ENCODE assay signal across 12 mouse cellular contexts in the genomic region with DNA sequence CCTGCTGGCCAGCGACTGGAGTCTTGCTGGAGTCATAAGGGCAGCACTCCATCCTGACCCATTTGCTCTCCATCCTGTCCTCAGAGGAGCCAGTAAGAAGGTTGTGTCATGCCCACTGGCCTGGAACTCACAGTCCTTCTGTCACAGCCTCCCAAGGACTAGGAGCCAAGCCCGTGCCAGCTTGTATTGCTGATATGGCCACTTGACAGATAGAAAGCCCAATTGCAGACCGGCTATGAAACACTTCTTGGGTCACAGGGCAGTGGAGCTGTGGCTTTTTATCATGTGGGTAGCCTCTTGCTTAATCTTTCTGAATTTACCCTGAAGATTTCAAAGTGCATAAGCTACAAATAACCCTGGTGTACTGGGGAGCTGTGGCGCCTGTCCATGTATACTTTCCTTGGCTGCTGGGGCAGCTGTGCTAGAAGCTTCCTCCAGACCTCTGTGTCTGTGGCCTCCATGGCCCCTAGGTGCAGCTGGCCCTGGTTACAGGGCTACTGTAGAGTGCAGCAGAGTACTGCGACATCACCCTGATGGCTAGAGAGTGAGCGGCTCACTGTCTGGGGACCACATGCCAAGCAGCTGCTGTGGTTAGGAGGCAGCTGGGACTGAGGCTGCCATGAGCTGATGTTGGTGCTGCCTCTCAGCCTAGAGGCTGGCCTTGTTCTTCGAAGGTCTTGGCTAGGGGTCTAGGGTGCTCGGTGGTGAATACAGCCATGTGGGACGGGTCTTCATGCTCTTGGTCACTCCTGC. TPM values are rescaled to one million over a fixed set of nuclear protein-coding genes. Genes with fewer than 3 reads are reported as not detected.
DNase-seq lines count a peak whose midpoint lies in the region; ATAC-seq and TF ChIP-seq lines count a peak whose summit lies in the region.
"Had no signal": no experiment of that assay in that cellular context is flagged by ENCODE, and none has a peak within 500 bp of the region (broad histone marks: within the 10 kb centered on the region; RNA-seq: fewer than 3 reads in every experiment).

No protein-coding gene starts in this region.

- no peaks in the 10 kb centered on the region for H3K9me3 ChIP-seq in heart, embryonic 13.5 days
- no peaks in the 10 kb centered on the region for H3K9me3 ChIP-seq in forebrain, embryonic 12.5 days
- no peaks in the 10 kb centered on the region for H3K9me3 ChIP-seq in kidney, embryonic 16.5 days (ENCODE audit: low read length)

- no peaks in the 10 kb centered on the region for H3K27me3 ChIP-seq in heart, adult 2 months (ENCODE audit: control insufficient read depth, insufficient read depth, low read length)
- H3K27me3 ChIP-seq in heart, embryonic 13.5 days (replicated peaks) = no peaks in the 10 kb centered on the region
- no peaks in the 10 kb centered on the region for H3K27me3 ChIP-seq in forebrain, embryonic 12.5 days
- H3K27me3 ChIP-seq in kidney, embryonic 16.5 days (ENCODE audit: insufficient read depth, low read length) = no peaks in the 10 kb centered on the region

- H3K4me2 ChIP-seq in heart, embryonic 13.5 days = no peak overlapping the region
- no peak overlapping the region for H3K4me2 ChIP-seq in forebrain, embryonic 12.5 days
- H3K4me2 ChIP-seq in kidney, embryonic 16.5 days (replicated peaks; ENCODE audit: low read depth, low read length) = no peak overlapping the region

- WGBS in heart, adult 2 months = 73% methylated on average over 9 of the region's 9 CpGs
- WGBS in heart, embryonic 13.5 days = 65% methylated on average over 9 of the region's 9 CpGs
- 64% methylated on average over 9 of the region's 9 CpGs for WGBS in lung, adult 2 months
- 97% methylated on average over 9 of the region's 9 CpGs for WGBS in forebrain, embryonic 12.5 days
- WGBS in kidney, embryonic 16.5 days = 93% methylated on average over 9 of the region's 9 CpGs

- intact Hi-C loops in heart, adult 2 months (cut with DNase I) = no loop called here
- intact Hi-C loops in heart, postnatal 25 days (cut with DNase I) = no loop called here

- no peaks in the 10 kb centered on the region for H3K79me2 ChIP-seq in heart, adult 2 months (replicated peaks; ENCODE audit: control insufficient read depth, insufficient read depth, low read length)

- no peak for TF ChIP-seq POLR2A in heart, adult 2 months (IDR thresholded peaks at IDR 0.05; ENCODE audit: insufficient read depth, low read depth, low read length)
- no peak for TF ChIP-seq POLR2A in lung, adult 2 months (IDR thresholded peaks at IDR 0.05; ENCODE audit: borderline replicate concordance, extremely low read depth, low read depth, low read length)

- H3K4me3 ChIP-seq in heart, adult 2 months = no peak overlapping the region
- no peak overlapping the region for H3K4me3 ChIP-seq in heart, embryonic 13.5 days
- peak overlapping the region; percentile 3 for H3K4me3 ChIP-seq in lung, adult 2 months (replicated peaks; ENCODE audit: extremely low read depth, low read depth, low read length)
- no peak overlapping the region for H3K4me3 ChIP-seq in forebrain, embryonic 12.5 days (replicated peaks)
- H3K4me3 ChIP-seq in kidney, embryonic 16.5 days (ENCODE audit: low read length) = no peak overlapping the region

- TF ChIP-seq EP300 in heart, adult 2 months (IDR thresholded peaks at IDR 0.05; ENCODE audit: insufficient read depth, low read depth, low read length) = peak; percentile 79; the same call in 1 of the 2 replicates

- peak in 1 of 2 experiments; percentile 72 for DNase-seq in heart, adult 2 months
- no peak for DNase-seq in heart, postnatal 25 days (ENCODE audit: low spot score)
- peak; percentile 89 for DNase-seq in adrenal gland, adult 8-10 months
- DNase-seq in lung, adult 2 months = no peak
- DNase-seq in gastrocnemius, adult 8-10 months (ENCODE audit: low spot score in 2 of 2) = no peak
- DNase-seq: right cerebral cortex, adult 18-20 months; thymus, adult 18-20 months had no signal

- peaks cover 22% of the 10 kb centered on the region for H3K4me1 ChIP-seq in heart, adult 2 months (ENCODE audit: control insufficient read depth, insufficient read depth, low read length)
- peaks cover 89% of the 10 kb centered on the region for H3K4me1 ChIP-seq in heart, embryonic 13.5 days
- peaks cover 16% of the 10 kb centered on the region for H3K4me1 ChIP-seq in lung, adult 2 months (ENCODE audit: control insufficient read depth, insufficient read depth, low read length)
- H3K4me1 ChIP-seq in forebrain, embryonic 12.5 days = peaks cover 3% of the 10 kb centered on the region; the same call in 1 of the 2 replicates
- peaks cover 2% of the 10 kb centered on the region for H3K4me1 ChIP-seq in kidney, embryonic 16.5 days (ENCODE audit: insufficient read depth, low read length)

- no peaks in the 10 kb centered on the region for H3K36me3 ChIP-seq in heart, adult 2 months (ENCODE audit: control insufficient read depth, insufficient read depth, low read length)
- H3K36me3 ChIP-seq in heart, embryonic 13.5 days = peaks cover 58% of the 10 kb centered on the region
- H3K36me3 ChIP-seq in forebrain, embryonic 12.5 days (replicated peaks) = peaks cover 70% of the 10 kb centered on the region
- peaks cover 38% of the 10 kb centered on the region for H3K36me3 ChIP-seq in kidney, embryonic 16.5 days (ENCODE audit: insufficient read depth, low read length)

- TF ChIP-seq CTCF in heart, adult 2 months (IDR thresholded peaks at IDR 0.05) = no peak
- TF ChIP-seq CTCF in lung, adult 2 months (IDR thresholded peaks at IDR 0.05; ENCODE audit: insufficient read depth, low read length) = no peak

- ATAC-seq in heart, embryonic 13.5 days (ENCODE audit: extremely low read depth, insufficient number of reproducible peaks, low FRiP score, low TSS enrichment) = no peak
- no peak for ATAC-seq in forebrain, embryonic 12.5 days (ENCODE audit: low FRiP score)
- no peak for ATAC-seq in kidney, embryonic 16.5 days (ENCODE audit: low FRiP score, low TSS enrichment)
- ATAC-seq: activated CD4-positive, CD25-positive, alpha-beta regulatory T cell, adult 4 months; inflammation-experienced regulatory T-cells, adult 6 months had no signal

- H3K9ac ChIP-seq in heart, adult 2 months (ENCODE audit: low read depth, low read length) = no peak overlapping the region
- H3K9ac ChIP-seq in heart, embryonic 13.5 days = peak overlapping the region; percentile 24; the same call in 1 of the 2 replicates
- H3K9ac ChIP-seq in forebrain, embryonic 12.5 days = no peak overlapping the region
- H3K9ac ChIP-seq in kidney, embryonic 16.5 days (replicated peaks; ENCODE audit: low read length) = no peak overlapping the region

- H3K27ac ChIP-seq in heart, adult 2 months = peak overlapping the region; percentile 39
- H3K27ac ChIP-seq in heart, embryonic 13.5 days (replicated peaks) = peak overlapping the region; percentile 83
- no peak overlapping the region for H3K27ac ChIP-seq in forebrain, embryonic 12.5 days
- no peak overlapping the region for H3K27ac ChIP-seq in kidney, embryonic 16.5 days (ENCODE audit: low read length)

RNA-seq across cellular contexts. Expression of a gene that starts 27.5 kb away (rescaled TPM):
- total RNA-seq in heart, adult 2 months (2021) = 10 to 100 TPM; 13.1 to 16.5 TPM
- polyA plus RNA-seq in heart, adult 2 months (2012; rRNA removed) = 26.2 and 27.7 TPM in 2 replicates
- 10 to 100 TPM; 16.0 to 16.2 TPM for total RNA-seq in heart, postnatal 25 days (2021)
- total RNA-seq in adrenal gland, adult 8-10 months (2022) = 10 to 100 TPM; 20.0 to 27.2 (median 23.1) TPM
- polyA plus RNA-seq in heart, embryonic 13.5 days (2015; fragmentation: Nextera tagmentation; extraction: Ambion mirVana) = 28.9 and 30.7 TPM in 2 replicates
- 125 and 161 TPM in 2 replicates for polyA plus RNA-seq in lung, adult 2 months (2012; rRNA removed)
- 1 to 10 TPM; 1.8 to 2.6 (median 2.2) TPM for total RNA-seq in gastrocnemius, adult 8-10 months (2022)
- polyA plus RNA-seq in forebrain, embryonic 12.5 days (2016; fragmentation: Nextera tagmentation; extraction: Ambion mirVana) = 74.9 and 75.4 TPM in 2 replicates
- polyA plus RNA-seq in kidney, embryonic 16.5 days (2015; fragmentation: Nextera tagmentation; extraction: Ambion mirVana) = 32.4 and 34.7 TPM in 2 replicates

Comparison
In these comparisons a context has a peak if more than half of its experiments do, and no peak if none do; other contexts are left out.
1. H3K27ac ChIP-seq: peak in heart, adult 2 months (single experiment) and heart, embryonic 13.5 days (single experiment); none in forebrain, embryonic 12.5 days (single experiment) and kidney, embryonic 16.5 days (single experiment).